Mouse (Mus musculus) ovary, adult 18-20 months (tissue): ENCODE results near the gene Lsm7.

Experiments
- DNase-seq: peaks from one replicate; pipeline ENCODE4 v3.0.0; 2022; ENCODE audit warnings: low spot score, mixed read lengths

Lsm7 gene

DNA sequence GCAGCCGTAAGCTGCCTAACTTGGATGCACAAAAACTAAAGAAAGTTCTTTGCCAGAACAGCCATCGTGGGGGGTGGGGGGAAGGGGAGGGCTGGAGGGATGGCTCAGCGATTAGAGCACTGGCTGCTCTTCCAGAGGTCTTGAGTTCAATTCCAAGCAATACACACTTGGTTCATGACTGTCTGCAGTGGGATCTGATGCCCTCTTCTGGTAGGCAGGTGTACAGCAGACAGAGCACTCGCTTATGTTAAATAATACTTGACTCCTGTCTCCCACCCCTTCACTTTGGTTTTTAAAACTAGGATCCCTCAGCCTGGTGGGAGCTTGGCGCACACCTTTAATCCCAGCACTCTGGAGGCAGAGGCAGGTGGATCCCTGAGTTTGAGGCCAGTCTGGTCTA is 21.0 kb upstream of the Lsm7 start:
- no peak for DNase-seq

DNA sequence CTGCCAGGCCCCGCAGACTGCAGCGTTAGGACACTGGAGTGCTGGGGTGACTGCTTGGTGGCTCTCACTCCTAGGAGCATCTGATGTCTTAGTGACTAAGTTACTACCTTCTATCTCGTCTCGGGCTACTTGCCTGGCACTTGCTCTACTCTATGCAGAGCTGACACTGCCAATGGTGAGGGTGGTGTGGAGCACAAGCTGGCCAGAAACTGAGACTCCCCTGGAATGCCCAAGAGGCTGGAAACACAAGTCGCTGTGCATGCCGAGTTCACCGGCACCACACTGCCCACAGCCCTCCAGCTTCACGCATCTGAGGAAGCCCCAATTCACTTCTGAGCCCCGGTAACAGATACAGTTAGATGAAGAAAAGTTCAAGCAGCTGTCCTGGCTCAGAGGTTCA is 19.0 kb upstream of the Lsm7 start:
- DNase-seq: no peak

DNA sequence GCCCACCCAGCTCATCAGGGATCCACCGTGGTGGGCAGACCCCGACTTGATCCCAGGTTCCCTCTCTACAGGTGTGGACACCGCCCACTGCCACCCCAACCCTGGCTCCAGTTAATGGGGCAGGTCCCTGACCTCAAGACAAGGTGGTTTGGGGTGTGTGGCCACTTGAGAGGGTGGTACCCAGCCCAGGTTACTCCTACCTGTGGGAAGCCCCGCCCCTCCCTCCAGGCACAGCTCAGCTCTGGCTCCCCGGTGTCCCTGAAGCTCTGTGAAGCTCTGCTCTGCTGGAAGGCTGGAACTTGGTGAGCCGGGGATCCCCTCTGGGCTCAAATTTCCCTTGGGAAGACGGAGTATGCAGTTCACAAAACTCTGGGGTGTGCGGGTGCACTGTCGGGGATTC is 16.6 kb upstream of the Lsm7 start, which contains the start of gene Tmprss9:
Tmprss9 (plus strand) TSS at position 268 of the 400 bp plus-strand sequence.
- DNase-seq: no peak

DNA sequence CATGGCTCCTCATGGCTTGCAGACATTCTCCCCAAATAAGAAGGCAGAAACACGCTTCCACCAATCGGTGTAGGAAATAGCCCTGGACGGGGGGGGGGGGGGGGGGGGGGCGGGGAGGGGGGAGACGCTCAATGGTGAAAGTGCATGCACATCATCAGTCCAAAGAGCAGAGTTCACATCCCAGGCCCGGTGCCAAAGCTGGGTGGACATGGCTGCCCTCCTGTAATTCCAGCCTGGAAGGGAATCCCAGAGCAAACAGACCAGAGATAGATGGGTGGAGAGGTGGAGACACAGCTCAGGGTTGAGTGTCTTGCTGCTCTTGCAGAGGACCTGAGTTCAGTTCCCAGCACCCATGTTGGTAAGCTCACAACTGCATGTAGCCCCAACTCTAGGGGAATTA is 16.0 kb upstream of the Lsm7 start:
- DNase-seq: no peak

DNA sequence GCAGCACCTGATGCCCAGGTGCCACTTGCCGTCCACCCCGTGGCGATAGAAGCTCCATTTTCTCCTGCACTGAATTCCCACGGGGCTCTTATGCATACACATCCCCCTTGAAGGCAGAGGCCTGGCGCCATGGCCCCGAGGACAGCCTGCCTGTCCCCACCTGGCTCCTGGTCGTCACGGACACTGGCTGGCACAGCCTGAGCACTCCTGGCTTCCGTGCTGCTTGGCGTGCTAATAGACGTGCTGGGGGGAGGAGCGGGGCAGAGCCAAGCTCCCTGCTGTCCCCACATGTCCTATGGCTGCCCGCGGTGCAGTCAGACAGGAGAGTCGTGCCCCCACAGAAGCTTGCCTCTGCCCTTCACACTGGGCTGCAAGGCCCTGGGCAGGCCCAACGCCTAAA is 9.4 kb upstream of the Lsm7 start:
- DNase-seq: no peak

DNA sequence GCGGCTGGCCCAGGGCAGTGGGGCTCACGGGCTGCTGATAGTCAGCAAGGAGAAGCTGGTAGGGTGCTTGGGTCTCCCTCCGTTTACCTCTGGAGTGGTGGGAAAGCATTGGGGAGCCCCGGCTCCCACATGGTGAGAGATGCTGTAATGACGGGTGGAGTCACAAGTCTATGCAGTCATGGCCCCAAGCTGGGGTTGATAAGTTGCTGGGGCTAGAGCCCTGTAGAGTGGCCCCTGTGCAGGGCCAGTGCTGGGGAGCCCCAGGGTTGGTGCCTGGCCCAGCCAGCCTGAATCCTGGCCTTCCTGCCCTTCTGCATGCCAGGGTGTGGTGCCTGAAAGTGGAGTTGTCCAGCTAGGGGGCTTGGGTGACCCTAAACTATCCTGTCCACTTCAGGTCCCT is 7.3 kb upstream of the Lsm7 start:
- no peak for DNase-seq

DNA sequence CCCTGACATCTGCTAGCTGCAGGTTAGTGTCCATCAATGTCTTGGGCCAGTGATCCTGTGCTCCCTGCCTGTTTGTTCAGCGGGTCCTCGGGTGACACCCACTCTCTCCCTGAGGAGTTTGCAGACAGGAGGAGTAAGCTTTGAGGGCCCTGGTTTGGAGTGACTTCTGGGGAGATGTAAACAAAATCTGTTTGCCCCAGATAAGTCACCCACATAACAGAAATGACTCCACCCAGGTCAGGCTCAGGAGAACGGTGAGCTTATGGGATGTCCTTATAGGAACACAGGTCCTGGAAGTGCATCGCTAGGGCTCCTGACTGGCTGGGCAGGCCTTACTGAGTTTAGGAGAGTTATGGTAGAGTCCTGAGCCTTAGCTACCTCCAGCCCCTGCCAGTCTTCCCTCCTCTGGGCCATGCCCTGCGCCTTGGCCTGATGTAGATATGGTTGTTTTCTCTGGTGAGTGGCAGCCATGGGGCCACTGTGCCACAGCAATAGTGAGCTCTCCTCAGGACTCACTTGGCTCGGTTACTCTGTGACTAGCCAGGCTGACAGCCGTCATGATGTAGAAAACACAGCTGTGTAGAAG is 3.4 kb upstream of the Lsm7 start:
- no peak for DNase-seq

DNA sequence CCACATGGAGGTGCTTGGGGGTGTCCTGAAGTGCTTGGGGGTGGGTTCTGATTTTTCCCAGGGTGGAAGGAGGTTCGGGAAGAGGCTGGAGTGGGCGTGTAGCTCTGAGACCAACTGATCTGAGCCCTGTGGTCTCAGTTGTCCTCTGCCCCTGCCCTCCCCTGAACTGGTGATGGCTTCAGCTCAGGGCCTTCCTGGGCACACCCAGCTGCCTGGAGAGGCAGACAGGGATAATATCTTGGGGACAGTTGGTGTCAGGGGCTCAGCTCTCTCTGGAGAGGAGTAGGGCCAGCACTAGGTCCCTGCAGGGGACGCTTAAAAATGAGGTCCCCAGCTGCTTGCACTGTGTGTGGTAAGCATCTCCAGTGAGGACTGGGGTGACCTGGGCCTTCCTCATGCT is 2.8 kb upstream of the Lsm7 start:
- DNase-seq: no peak

DNA sequence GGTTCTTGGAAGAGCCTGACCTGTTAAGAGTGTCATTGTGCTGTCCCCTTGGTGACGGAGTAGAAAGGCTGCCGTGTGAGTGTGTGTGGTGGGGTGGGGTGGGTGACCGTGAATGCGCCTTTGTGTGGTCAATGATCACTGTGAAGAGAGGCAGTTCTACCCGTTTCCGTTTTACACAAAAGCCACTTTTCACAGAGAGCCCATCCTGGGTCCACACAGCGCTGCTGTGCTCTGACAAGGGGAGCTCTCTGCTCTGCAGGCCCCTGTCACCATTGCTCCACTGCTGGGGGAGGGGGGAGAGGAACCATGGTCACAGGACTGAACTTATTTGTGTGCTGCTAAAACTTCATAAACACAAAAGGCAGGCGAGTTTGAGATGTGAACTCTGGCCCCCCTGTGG is 2.4 kb upstream of the Lsm7 start:
- no peak for DNase-seq

DNA sequence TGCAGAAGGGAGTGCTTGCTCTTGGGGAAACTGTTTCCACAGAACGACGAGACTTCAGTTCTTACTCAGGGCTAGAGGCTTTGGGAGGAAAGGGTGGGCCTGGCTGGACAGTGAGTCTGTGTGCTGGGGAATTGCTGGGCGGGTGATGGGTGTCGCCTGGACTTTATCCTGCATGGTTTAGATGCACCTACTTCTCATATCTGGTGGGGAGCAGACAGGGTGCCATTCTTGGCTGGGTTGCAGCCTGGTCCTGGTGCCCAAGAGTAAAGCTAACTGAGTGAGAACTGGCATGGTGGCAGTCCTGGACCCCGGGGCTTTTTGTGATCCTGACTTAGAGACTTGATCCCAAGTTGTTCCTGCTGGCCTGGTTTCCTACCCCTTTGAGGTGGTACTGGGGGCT is 1.9 kb upstream of the Lsm7 start:
- DNase-seq: no peak

DNA sequence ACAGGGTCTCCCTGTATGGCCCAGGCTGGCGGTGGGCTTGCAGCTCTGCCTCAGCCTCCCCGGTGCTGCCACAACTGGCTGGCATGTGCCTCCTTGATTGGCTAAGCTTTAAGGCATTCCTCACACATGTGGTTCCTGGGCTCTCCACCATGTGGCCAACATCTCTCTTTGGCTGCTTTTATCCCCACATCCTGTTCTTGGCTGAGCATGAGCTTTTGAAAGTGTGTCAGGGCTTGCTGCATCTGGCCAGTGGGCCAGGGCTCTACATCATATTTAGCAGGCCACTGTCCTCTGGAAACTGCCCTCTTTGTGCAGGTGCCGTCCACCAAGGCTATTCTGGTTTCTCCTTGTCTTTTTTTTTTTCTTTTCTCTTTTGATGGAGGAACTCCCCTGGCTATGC is 1.3 kb upstream of the Lsm7 start:
- no peak for DNase-seq

DNA sequence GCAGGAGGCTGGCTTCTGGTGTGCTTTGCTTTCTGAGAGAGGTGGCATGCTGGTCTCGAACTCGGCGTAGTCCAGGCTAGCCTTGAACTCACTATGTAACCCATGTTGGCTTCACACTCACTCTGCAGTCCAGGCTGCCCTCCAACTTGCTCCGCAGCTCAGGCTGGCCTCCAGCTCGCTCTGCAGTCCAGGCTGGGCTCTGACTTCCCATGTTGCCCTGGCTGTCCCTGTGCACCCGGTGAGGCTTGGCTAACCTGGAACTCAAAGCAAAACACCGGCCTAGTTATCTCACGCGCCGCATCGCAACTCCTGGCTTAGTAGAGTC is 702 bp upstream of the Lsm7 start:
- no peak for DNase-seq

DNA sequence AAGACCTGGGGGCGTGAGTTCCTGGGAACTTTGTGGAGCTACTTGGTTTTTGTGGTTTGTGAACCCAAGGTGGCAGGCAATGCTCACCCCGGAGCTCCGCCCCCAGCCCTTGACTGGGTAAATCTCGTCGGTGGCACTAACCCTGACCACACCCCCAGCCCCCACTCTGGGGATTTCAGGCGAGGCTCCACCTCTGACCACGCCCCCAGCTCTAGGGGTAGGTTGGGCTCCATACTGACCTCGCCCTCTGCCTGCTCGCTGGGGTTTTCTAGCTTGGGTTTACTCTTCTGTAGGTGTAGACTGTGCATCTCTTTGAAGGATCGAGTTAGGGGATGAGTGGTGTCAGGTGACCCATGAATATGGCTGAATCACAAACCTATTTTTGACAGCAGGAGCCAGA is 6.4 kb downstream of the Lsm7 start:
- no peak for DNase-seq

DNA sequence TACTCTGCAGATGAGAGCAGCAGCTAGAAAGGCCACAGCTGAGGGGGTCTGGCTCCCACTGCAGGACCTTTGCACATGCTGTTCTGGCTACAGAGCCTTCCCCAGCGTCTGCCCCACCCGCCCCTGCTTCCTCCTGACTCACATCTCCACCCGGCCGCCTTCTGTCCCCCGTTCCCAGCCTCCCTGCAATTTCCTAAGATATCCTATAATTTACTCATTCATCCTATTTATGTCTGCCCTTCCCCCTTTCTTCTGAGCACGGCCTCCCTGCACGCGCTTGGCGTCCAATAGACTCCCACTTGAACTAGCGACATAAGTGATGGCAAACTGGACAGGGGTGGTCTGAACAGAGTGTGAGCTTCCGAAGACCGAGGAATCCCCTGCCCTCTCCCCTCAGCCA is 9.3 kb downstream of the Lsm7 start:
- no peak for DNase-seq

DNA sequence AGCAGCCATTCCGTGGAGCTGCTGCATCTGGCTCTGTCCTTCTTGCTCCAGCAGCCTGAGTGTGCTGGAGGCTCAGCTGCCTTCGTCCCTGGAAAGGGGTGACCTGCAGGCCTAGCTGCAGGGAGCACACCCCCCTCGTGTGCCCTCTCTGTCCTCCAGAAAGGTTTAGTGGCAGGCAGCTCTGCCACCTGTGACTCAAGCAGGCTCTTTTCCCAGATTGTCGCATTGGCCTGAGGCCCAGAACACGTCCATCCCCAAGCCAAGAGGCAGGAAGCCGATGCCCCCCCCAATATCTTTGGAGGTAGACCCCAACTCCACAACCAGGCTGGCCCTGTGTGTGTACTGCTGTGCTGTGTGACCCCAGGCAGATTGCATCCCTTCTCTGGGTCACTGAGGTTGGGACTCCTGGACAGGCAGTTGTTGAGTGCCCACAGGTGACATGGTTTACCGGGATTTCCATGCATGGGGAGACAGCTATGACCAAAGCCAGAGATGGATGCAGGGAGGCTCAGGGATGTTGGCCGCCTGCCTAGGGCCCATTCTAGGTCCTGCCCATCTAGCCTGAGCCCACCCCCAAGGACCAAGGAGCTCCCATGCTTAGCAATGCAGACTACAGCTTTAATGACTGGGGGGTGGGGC is 9.8 kb downstream of the Lsm7 start:
- DNase-seq: no peak

DNA sequence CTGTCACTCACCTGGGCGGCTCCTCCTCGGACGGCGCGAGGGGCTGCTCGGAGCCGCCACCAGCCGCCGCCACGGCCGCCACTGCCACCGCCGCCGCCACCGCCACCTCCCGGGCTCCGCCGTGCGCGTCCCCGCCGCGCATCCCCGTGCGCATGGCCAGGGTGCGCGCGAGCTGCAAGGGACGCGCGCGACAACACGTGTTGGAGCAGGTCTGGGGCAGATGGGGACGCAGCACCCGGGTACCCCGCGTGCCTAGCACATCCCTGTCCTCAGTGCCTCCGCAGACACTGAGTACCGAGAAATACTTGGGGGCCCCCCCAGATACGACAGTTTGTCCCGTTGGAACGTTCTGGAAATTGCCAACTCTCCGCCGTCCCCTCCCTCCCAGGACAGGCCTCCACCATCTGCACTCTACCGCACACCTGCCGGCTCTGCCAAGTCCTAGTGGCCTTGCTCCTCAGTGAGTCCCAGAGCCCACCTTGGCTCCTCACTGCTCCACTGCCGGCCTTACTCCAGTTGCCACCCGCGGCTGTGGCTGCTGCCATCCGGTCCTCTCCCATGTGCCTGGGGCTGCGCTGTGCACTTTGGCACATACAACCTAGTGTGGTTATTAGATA is 11.0 kb downstream of the Lsm7 start, which contains the start of gene Lingo3:
Lingo3 (minus strand) TSS at position 109 of the 617 bp plus-strand sequence.
- no peak for DNase-seq

DNA sequence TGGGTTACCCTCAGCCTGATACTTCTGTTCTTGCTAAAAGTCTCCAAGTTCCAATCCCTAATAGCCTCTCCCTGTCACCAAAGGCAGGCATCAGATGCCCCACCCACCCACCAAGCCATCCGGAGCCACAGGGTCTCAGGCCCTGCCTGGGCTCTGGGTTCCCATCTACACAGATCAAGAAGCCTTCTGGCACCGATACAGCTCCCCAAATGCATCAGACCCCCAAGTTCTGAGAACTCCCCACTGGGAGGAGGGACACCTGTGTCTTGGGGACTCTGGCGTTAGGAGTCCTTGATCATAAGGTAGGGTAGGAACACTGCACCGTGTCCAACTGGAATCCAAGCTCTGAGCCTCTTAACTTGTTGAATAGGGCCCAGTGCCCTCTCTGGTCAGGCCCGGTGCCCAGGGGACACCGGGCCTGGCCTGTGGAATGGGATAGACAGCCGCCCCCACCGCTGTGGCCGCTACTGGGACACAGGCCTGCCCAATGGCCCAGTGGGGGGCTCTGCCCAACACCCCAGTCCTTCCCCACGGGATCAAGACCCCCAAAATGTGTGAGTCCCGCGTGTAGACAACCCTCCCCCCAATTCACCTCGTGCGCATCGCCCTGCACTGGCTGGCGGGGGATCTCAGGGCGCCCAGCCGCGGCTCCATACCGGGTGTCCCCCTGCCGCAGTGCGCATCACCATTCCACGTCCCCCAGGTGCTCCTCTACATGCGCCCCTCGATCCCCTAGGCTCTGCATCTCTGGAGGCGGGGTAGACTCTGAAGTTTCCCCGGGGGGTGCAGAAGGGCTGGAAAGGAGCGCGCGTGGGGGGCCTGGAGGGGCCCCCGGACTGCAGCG is 11.7 kb downstream of the Lsm7 start:
- no peak for DNase-seq

DNA sequence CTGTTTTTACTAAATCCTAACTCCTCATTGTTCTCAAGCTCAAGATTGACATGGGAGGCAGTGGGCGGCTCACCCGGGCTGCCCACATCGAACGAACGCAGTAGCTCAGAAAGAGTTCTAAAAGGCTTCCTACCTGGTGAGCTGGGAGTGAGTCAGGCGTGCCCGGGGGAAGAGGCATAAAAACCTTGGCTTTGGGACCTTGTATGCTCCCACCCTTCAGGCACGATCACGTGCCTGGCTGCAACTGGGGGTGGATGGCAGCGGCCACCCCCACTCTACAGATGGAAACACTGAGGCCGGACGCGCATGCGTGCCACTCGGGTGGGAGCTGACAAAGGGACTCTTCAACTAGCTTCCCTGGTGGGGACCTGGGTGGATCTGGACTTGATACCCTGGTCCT is 12.7 kb downstream of the Lsm7 start:
- DNase-seq: no peak

DNA sequence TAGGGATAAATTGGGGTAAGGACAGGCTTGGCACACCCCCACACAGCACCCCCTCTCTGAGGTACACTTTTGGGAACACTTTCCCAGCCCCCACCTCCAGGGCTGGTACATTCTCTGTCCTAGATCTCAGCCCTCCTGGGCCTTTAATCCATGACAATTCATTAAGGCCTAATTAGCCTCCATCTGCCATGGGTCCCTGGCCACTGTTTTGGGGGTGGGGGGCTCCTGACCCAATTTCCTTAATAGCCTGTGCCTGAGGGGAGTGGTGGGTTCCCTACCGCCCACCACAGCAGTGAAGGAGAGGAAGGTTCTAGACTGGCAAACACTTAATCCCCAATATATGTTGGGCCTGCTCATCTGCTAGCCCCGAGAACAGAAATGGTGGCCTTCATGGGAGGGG is 13.3 kb downstream of the Lsm7 start:
- no peak for DNase-seq

DNA sequence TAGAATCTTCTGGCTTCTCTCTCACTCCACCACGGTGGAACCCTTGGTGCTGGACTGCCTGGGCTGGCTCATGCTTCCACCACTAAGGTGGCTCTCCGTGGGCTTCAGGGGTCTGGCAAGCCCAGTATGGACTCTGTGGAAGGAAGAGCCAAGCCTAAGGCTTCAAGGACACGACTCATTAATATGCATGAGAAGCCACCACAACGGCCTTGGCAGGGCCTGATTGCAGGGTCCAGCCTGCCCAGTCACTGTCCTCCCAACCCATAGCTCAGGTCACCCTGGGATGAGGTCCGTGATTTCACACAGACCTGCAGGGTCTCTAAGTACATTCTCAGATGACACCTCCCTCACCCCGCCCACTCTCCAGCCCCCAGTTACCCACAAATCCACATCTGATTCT is 15.2 kb downstream of the Lsm7 start:
- no peak for DNase-seq

DNA sequence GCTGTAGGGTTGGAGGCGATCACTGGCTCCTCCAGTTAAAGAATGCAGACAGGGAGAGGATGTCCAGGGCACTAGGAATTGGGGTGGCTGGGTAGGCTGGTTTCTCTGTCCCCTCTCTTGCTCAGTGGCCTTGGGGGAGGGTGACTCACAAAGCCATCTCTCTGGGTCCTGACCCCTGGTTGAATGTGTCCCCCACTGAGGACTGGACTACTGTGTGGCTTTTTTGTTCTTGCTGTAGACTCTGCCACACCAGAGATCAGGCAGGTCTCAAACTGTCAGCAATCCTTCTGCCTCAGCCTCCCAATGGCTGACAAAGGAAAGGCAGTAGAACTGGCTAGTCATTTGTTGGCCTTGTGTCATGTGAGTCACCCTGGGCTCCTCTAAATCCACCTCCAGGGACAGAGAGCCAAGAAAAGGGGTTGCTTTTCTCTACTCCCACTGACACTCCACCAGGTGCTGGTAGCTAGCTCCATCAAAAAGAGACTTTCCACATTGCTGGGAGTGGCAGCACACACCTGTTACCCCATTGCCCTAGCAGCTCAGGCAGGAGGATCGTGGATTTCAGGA is 16.6 kb downstream of the Lsm7 start:
- DNase-seq: no peak

DNA sequence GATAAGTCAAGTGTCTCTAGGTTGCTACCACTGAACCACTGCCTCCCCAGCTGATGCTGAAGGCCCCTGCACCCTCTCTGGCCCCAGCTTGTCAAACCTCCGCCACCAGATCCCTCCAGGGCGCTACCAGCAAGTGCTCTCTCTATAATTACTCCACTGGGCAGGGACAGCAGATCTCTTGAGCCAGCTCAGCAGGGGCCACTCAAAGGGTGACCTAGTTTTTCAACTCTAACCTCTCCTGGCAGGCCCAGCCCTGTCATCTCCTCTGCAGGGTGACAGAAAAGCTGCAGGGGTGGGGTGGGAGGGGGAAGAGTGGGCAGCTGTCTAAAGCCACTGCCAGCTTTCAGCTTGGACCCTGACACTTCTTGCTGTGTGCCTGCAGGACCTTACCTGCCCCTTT is 17.2 kb downstream of the Lsm7 start:
- DNase-seq: no peak

DNA sequence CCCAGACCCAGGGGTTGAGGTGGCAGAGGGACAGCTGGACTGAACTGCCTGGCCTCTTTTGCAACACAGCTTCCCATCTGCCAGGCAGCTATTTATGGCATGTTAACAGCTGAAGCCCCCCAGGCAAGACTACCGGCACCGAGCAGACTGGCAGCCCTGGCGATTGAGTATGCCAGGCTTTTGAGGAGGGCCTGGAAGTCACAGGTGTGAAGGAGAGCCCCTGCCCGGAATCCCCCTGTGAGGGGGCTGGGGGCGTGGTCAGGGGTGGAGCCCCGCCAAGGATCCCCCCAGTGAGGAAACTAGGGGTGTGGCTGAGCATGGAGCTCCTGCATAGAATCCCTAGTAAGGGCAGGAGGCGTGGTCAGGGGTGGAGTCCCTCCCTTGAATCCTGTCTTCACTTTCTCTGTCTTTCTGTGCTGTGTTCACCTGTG is 18.0 kb downstream of the Lsm7 start:
- no peak for DNase-seq
